Mouse (Mus musculus): ENCODE results near the gene Ldlrad2.

- peak; percentile 80 for TF ChIP-seq POLR2A (IDR thresholded peaks at IDR 0.05; ENCODE audit: insufficient read length, low read depth)
- no peak for TF ChIP-seq MYOD1 (IDR thresholded peaks at IDR 0.05; ENCODE audit: control insufficient read depth in 1 of 3, insufficient read length in 2 of 3, low read depth in 2 of 3)
- no peak for TF ChIP-seq USF1 (IDR thresholded peaks at IDR 0.05; ENCODE audit: low read depth)
- TF ChIP-seq CEBPB (IDR thresholded peaks at IDR 0.05; ENCODE audit: insufficient read depth, poor library complexity, severe bottlenecking) = no peak
Measured at GRCm38 (mm10) chr4:137593601-137594495, 19.5 kb upstream of the Ldlrad2 start, which contains the start of gene Usp48.
